Mouse (Mus musculus) sigmoid colon, adult 10 weeks (tissue): ENCODE results near the gene Numa1. TPM values are rescaled to one million over a fixed set of nuclear protein-coding genes. Genes with fewer than 3 reads are reported as not detected.

Source experiments
- polyA plus RNA-seq: library from polyadenylated mRNA; stranded (reverse); fragments of 350-450 nt; fragmentation: Illumina TruSeq; extraction: RNeasy Lipid Tissue Mini Kit (QIAGEN cat#74804); gene quantifications from one replicate; pipeline ENCODE4 v1.2.3, GENCODE M21; 2014; ENCODE audit warnings: low read depth, low replicate concordance

The Numa1 gene
- 86.8 TPM for polyA plus RNA-seq

GRCm38 (mm10) chr7:101933751-101934240 is at the start of gene Numa1, which contains the start of gene Lrrc51:
Gene Numa1, plus strand, starts transcription at chr7:101934111.
Gene Lrrc51, minus strand, starts transcription at chr7:101933895.

DNA sequence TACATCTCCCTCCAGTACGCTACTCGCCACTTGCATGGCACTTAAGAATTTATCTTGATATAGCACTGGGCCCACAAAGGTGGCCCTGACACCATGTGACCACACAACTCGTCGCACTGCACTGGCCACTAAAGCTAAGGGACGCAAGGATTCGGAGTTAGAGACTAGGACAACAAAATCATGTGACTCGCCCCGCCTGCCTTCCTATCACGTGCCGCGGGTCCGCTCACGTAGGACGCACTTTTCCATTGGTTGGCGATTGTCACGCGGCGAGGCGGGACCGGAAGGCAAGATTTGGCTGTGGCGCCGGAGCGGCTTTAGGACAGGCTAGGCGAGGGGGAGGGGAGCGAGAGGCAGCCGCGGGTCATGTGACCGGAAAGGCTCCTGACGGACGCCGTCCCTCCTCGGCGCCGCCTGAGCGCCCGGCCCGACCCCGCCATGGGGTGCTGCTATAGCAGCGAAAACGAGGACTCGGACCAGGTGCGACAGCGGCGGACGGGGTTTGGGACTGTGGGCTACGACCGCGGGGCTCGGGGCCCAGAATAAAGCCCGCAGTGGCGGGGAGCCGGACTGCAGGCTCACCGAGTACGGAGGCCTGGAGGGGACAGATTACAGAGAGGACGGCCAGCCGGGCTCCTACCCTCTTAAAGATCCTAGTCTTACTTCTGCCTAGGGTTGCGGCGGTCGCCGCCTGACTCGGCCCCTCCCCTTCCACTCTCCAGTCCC is 28.2 kb upstream of the Numa1 start, which contains the start of gene Lamtor1:
Gene Lamtor1, plus strand, starts transcription at position 344 of the 726 bp plus-strand sequence.

DNA sequence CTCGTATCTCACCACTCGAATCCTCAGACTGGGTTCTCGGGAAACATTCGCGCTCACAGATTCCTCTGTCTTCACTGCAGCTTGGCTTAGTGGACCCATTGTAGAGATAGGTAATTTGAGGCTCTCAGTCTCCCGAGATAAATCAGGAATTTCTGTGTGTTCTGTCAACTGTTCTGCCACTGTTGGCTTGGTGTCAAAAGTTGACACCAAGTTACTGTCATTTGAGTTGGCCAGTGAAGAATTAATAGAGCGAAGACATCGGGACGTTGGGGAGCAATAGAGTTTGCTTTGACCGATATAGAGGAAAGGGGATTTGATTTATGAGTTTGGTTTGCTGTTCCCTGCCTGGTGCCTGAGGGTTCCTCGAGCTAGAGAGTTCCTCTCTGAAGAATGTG is 27.6 kb upstream of the Numa1 start, which contains the start of gene Tomt:
Gene Tomt, minus strand, starts transcription at position 73 of the 395 bp plus-strand sequence.

GRCm38 (mm10) chr7:102018590-102018989 is 84.7 kb downstream of the Numa1 start, which contains the start of gene Il18bp:
Gene Il18bp, minus strand, starts transcription at chr7:102018690.

Other genes with a start within 250 kb of the Numa1 start
- gene Phox2a, start 115.8 kb upstream of the Numa1 start, polyA plus RNA-seq, result not detected
- gene Inppl1, start 95.9 kb upstream of the Numa1 start, polyA plus RNA-seq, result 37.8 TPM
- gene Folr2, start 76.9 kb upstream of the Numa1 start, polyA plus RNA-seq, result 1.2 TPM
- 10.9 TPM for gene Anapc15, start 70.4 kb upstream of the Numa1 start, polyA plus RNA-seq
- not detected for gene Folr1, start 63.3 kb upstream of the Numa1 start, polyA plus RNA-seq
- gene Lamtor1, start 28.2 kb upstream of the Numa1 start, polyA plus RNA-seq, result 11.3 TPM
- gene Tomt, start 27.8 kb upstream of the Numa1 start, polyA plus RNA-seq, result not detected
- gene Lrrc51, start 216 bp upstream of the Numa1 start, polyA plus RNA-seq, result 5.4 TPM
- gene Il18bp, start 84.6 kb downstream of the Numa1 start, polyA plus RNA-seq, result 8.7 TPM
- 18.5 TPM for gene Rnf121, start 131.4 kb downstream of the Numa1 start, polyA plus RNA-seq
- gene Xndc1, start 131.4 kb downstream of the Numa1 start, polyA plus RNA-seq, result 17.0 TPM
- 0.25 TPM for gene Xntrpc, start 131.6 kb downstream of the Numa1 start, polyA plus RNA-seq
- gene Trpc2, start 149.0 kb downstream of the Numa1 start, polyA plus RNA-seq, result not detected
- gene Art1, start 167.6 kb downstream of the Numa1 start, polyA plus RNA-seq, result not detected
- gene Art5, start 175.4 kb downstream of the Numa1 start, polyA plus RNA-seq, result not detected
- not detected for gene Chrna10, start 182.7 kb downstream of the Numa1 start, polyA plus RNA-seq